Mouse (Mus musculus): Measurements from ENCODE around the gene Glyctk.

The Glyctk gene

DNA sequence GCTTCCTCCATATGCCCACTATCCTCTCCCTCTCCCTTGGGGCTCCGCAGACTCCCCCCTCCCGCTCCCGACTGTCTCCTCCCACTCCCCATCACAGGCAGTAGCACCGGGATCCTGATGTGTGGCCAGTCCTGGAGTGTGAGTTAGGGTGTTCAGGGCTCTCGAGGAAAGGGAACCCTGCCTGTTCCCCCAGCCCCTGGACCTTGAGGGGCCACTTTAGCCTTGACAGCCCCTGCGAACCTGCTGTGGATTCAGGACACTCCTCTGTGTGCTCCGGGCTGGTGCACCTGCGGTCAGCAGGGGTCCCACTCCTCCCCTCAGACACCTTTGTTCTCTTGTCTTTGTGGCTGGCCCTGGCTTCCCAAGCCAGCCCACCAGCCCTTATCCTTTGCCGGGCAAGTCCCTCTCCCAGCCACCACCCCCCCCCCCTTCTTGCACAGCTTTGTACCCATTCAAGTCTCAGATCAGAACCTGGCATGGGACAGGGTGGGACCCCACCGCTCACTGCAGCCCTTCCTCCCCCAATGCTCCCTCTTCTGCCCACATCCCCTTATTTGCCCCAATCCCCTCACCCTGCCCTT is 10.0 kb downstream of the Glyctk start:
- 11% methylated on average over 10 of the region's 10 CpGs for WGBS

DNA sequence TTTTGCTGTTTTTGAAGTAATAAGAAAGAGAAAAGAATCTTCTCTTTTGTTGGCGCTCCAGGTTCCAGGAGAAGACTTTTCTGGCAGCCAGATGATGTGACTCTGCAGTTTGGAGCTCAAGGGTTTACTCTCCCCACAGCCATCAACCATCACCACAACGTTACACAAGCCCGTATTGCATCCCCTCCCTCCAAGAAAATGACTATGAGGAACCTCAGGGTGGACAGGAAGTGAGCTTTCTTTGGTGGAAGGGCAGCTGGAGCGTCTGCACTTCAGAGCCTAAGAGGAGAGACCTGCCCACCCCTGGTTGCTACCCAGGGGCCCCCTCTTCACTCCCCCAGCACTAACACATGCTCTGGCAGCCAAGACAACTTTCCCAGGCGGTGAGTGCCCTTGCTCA is 10.7 kb downstream of the Glyctk start:
- 58% methylated on average over 5 of the region's 5 CpGs for WGBS

DNA sequence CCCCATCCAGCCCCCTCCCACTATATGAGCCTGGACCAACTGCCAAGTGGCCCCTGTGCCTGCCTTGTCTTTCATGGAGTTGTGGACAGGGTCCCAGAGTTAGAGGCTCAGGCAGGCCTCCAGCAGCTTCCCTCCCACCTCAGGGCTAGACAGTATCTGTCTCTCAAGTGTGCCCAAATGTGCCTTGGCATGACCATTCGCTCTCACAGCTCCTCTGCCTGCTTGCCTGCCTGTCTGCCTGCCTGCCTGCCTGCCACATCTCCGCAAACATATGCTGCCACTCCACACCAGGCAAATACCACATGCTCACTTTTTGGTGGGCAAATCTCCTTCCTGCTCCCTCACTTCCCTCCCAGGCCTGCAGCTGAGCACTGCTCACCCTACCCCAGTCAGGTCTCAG is 12.4 kb downstream of the Glyctk start:
- WGBS: 73% methylated on average over 2 of the region's 2 CpGs

DNA sequence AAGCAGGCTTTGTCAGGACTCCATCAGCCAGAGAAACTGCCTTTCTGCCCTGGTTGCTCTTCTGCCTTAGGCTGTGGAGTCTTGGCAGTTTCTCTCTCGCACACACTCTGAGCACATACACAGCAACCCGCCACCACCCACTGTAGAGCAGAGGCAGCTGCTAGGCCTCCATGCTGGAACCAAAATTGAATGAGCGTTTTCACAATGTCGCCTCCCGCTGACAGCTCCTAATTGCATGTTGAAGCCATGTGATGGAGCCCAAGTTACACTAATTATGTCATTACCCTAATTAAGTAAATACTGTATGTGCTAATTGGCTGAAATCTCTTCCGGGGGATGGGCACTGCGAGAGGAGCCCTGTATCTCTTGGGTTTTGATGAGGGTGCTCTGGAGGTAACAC is 13.8 kb downstream of the Glyctk start:
- WGBS: 49% methylated on average over 7 of the region's 7 CpGs

DNA sequence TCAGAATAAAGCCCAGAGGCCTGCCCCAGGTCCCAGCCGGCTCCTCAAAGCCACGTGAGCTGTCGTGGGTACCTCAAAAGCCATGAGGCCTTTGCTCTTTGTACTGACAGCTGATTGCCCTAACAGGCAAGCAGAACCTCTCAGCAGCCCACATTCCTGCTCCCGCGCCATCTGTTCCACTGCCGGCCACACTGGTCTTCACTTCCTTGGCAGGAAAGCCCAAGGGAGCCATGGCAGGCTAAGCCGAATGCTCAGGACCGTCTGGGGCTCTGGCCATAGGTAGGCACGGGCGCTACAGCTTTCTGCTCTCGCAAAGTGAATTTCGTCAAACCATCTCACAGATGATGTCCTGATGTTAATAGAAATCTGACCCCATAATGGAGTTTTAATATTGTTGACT is 16.0 kb downstream of the Glyctk start:
- 84% methylated on average over 12 of the region's 12 CpGs for WGBS

DNA sequence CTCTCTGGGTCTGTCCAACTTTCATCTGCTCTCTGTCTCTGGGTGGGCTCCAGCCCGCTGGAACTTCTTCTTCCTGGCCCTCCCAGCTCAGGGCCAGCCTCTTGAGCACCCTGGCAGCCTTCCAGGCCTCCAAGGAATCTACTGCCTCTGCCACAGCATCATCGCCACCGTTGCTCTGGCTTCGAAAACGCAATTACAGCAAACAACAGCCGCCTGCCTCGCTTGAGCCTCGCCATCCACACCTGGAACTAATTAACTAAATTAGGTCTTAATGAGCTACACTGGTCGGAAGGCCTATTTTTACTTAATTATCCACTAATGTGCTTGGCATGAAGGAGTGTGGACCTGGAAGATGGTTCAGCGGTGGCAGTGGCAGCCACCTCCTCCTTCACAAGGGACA is 18.2 kb downstream of the Glyctk start:
- WGBS: 46% methylated on average over 10 of the region's 10 CpGs

DNA sequence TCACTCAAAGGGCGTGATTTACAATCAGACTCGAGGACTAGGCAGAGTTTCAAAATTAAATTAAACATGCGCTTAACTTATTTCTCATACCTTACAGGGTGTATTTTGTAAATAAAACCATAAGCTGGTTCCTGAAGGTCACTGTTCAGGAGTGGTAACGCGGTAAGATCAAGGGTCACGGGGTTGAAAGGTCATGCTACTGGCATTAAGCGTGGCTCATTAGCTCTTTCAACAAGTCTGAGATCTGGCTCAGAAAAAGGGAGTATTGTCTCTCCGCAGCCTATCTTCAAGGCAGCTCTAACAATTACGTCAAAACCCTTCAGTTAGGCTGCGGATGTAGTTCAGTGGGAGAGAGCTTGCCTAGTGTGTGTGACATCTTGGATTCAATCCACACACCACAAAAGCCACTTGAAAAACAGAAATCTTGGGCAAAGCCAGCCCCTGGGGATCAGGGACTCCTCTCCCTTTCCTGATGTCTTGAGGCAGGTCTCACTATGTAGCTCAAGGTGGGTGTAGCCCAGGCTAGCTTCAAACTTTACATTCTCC is 20.2 kb downstream of the Glyctk start:
- WGBS: 60% methylated on average over 10 of the region's 10 CpGs

DNA sequence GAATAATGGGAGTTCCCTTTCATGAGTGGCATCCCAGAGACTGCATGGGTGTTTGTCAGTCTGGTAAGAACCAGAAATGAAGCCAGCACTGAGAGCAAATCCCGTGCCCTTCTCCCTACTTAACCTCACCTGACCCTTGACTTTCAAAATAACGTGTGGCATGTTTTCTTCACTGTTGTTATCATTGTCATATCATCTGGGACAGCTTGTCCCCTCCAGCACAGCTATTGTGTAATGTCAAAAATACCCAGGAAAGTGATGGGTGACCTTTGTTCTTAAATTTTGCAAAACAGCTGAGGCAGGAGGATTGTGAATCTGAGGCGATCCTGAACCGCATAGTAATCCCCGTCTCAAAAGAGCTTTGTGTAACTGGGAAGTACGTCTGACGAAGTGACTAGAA is 27.7 kb downstream of the Glyctk start:
- 95% methylated on average over 7 of the region's 7 CpGs for WGBS

DNA sequence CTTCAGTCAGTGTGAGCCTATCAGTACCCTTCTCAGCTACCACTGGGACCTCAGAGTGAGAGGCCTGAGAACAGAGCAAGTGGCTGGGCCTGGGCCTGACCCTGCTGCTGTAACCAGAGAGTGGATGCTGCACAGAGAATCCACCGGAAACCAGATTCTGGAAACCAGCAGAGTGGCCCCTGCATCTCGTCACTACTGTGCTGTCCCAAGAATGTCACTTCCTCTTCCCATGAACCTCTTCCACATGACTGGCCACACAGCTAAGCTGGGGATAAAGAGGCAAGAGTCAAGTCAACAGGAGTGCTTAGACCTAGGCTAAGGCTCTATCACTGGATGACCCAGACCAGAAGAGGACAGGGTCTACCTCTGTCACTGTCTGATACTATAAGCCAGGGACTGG is 28.9 kb downstream of the Glyctk start:
- 88% methylated on average over 2 of the region's 2 CpGs for WGBS

DNA sequence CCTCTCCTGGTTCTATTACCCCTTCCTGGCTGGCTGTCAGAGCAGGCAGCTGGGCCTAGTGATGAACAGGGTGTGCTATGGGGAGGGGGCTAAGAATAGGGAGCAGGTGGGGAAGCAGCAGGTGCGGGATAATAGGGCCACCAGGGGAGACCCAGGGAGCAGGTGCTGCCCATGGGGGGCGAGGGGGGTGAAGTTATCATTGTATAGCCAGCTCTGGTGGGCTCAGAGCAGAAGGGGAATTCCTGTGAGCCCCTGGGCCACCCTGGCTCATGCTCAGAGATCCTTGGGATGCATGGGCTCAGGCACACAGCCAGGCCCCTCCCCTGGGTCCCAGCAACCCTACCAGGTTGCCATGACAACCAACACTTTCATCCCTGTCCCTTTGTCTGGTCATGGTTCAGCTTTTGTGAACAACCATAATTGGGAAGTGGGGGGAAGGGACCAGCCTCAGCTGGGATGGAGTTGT is 31.1 kb downstream of the Glyctk start:
- WGBS: 37% methylated on average over 2 of the region's 2 CpGs

DNA sequence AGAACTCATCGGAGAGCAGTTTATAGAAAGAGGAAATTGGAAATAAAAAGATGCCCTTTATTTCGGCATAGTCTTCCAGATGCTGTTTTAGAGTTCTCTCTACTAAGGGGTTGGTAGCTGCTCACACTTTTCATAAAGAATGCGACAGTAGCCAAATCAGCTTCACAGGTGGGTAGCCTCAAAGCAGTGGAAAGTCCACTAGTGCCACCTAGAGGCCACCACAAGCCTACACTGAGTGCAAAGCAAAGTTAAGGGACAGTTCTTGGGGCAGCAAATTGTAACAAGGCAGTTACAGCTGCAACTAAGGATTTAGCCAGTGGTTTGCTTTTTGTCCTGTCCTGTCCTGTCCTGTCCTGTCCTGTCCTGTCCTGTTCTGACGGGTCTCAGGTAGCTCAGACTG is 34.3 kb downstream of the Glyctk start:
- 39% methylated on average over 4 of the region's 4 CpGs for WGBS

DNA sequence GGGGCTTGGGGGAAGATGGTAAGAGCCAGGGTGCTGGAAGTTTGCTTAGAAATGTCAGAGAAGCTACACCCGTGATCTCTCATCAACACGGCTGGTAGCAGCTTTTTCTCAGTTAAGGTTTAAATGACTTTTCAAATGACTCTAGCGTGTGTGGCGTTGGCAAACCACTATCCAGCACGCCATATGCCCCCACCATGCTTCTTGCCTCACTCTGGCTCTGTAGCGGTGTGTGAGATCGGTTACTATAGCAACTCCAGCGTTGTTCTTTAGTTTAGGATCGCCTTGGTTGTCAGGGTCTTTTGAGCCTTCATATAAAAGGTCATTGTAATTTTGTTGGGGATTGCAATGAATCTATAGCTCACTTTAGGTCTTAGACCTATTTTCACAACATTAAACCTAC is 38.9 kb downstream of the Glyctk start:
- WGBS: 29% methylated on average over 9 of the region's 9 CpGs

DNA sequence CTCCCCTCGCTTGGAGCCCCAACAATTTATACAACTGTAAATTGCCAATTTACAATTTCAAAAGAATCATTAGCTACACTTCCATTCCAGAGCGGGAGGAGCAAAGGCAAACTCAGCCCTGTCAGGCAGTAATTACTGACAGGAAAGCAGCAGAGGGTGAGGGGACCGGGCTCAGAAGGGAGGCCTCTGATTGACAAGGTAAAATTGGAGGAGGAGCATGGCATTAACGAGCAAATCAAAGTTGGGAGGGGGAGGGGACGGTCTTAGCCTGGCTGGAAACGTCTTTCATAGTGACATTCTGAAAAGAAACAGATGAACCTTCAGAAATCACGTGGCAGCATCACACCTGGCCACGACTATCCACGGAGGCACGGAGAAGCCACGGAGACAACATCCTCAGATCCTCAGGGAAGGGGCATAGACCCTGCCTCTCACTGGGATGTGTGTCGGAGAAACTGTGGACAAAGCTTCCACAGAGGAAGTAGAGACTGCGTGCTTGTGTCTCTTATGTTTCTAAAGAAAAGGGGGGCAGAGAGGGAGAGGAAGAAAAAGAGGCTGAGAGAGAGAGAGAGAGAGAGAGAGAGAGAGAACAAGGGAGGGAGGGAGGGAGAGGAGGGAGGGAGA is 42.0 kb downstream of the Glyctk start:
- WGBS: 25% methylated on average over 13 of the region's 13 CpGs

DNA sequence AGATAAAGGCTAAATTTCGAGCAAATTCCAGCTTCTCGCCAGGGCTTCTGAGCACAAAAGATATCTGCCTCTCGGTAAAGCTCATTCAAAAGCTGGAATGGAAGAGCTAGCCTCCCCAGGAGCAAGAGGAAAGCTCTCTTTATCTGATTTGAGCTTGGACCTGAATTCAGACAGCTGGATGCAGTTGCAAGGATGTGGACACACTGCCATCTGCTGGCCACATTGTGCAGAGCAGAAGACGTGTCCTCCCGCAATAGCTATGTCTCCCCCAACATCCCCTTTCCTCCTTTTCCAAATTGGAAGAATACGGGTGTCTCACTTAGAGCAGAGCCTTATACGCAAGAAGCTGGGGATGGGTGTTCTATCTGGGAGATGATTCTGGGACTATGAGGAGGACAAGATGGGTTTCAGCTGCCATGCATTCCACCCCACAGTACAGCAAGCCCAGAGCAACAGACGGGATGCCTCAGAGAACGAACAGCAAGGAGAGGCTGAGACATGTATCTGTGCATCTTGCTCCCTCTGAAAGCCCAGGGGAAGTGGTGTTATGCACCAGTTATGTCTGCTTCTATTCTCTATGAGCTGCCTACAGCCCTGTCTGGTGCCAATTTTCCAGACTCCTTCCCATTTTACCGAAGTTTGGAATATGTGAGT is 45.0 kb downstream of the Glyctk start:
- WGBS: 18% methylated on average over 10 of the region's 10 CpGs

DNA sequence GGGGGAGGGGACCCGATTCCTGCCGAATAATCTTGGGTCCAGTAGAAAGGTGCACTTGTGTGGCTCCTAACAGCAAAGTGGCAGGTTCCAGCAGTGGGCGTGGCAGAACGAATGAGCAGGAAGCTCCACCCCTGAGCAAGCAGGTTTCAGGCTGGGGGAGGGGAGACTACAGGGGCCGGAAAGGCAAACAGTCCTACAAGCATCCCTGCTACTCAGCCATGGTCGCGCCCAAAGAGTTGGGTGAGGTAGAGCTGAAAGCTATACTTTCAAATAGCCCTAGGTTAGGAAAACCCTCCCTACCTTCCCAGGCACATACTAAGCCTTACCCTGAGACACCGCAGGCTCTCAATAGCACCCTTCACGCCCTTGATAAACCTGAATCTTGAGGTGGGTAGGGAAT is 51.7 kb downstream of the Glyctk start:
- WGBS: 84% methylated on average over 9 of the region's 9 CpGs

DNA sequence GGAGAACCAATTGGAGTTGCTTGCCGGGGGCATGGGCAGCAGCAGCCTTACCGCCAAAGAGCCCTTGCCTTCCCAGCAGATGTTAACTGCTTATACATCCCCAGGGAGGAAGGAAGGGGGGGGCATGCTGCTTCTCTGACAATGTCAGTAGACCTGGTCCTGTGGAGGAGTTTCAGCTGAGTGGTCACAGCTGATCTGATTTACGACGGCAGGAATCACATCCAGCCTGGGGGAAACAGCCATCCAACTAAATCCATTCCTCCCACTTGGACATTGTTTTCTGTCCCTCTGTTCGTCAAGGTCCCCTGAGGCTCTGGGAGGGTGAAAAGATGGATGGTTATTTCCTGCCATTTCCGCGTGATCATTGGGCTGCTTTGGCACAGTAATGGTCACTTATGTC is 53.5 kb downstream of the Glyctk start:
- 89% methylated on average over 7 of the region's 7 CpGs for WGBS
